Mouse (Mus musculus) hindbrain, embryonic 13.5 days (tissue): ENCODE results near the gene Slc8a3. TPM values are rescaled to one million over a fixed set of nuclear protein-coding genes. Genes with fewer than 3 reads are reported as not detected.
A peak's percentile ranks its signal among the peaks of the same experiment; 100 is the strongest.
"Not testable (repeated sequence)": the region's sequence is repeated elsewhere in the genome, so short reads cannot be mapped to it uniquely, and the experiment has no call there.

Experiments
- ATAC-seq: fragments of 200-750 bp; cut with Nextera tagmentation; 2 replicates; pipeline ENCODE4 v1.8.0; 2017; ENCODE audit warnings: moderate TSS enrichment; ENCODE audit not compliant: low FRiP score
- H3K27ac ChIP-seq: fragments of 300-500 bp; sonication (generic); 2 replicates; pipeline ENCODE4 v1.5.1; 2015; ENCODE audit warnings: inconsistent platforms, mild to moderate bottlenecking, moderate library complexity
- H3K27me3 ChIP-seq: fragments of 300-500 bp; sonication (generic); 2 replicates; pipeline ENCODE4 v1.6.1; 2015; ENCODE audit warnings: mild to moderate bottlenecking, inconsistent platforms
- H3K36me3 ChIP-seq: fragments of 300-500 bp; sonication (generic); 2 replicates; pipeline ENCODE4 v1.6.1; 2015; ENCODE audit warnings: mild to moderate bottlenecking, inconsistent platforms
- H3K4me1 ChIP-seq: fragments of 300-500 bp; sonication (generic); replicated peaks from 2 replicates; pipeline ENCODE4 v1.6.1; 2015; ENCODE audit warnings: inconsistent platforms
- H3K4me2 ChIP-seq: fragments of 300-500 bp; sonication (generic); 2 replicates; pipeline ENCODE4 v1.6.1; 2015; ENCODE audit warnings: inconsistent platforms, mild to moderate bottlenecking, moderate library complexity
- H3K4me3 ChIP-seq: fragments of 300-500 bp; sonication (generic); 2 replicates; pipeline ENCODE4 v1.5.1; 2015; ENCODE audit warnings: mild to moderate bottlenecking, inconsistent platforms
- H3K9ac ChIP-seq: fragments of 300-500 bp; sonication (generic); 2 replicates; pipeline ENCODE4 v1.6.1; 2015; ENCODE audit warnings: mild to moderate bottlenecking, inconsistent platforms
- H3K9me3 ChIP-seq: fragments of 300-500 bp; sonication (generic); 2 replicates; pipeline ENCODE4 v1.6.1; 2016; ENCODE audit warnings: inconsistent platforms
- WGBS: fragments of 180-500 bp; shearing (Covaris S2); methylation state at CpG from one replicate; pipeline ENCODE4 v1.1.7; 2015; 5-methylcytosine and 5-hydroxymethylcytosine counted together
- polyA plus RNA-seq: library from polyadenylated mRNA; unstranded; fragments of >200 nt; fragmentation: Nextera tagmentation; extraction: Ambion mirVana; gene quantifications from 2 replicates; pipeline ENCODE4 v1.2.1, GENCODE M21; 2015

Gene Slc8a3
- 4.9 and 5.2 TPM in 2 replicates for polyA plus RNA-seq

DNA sequence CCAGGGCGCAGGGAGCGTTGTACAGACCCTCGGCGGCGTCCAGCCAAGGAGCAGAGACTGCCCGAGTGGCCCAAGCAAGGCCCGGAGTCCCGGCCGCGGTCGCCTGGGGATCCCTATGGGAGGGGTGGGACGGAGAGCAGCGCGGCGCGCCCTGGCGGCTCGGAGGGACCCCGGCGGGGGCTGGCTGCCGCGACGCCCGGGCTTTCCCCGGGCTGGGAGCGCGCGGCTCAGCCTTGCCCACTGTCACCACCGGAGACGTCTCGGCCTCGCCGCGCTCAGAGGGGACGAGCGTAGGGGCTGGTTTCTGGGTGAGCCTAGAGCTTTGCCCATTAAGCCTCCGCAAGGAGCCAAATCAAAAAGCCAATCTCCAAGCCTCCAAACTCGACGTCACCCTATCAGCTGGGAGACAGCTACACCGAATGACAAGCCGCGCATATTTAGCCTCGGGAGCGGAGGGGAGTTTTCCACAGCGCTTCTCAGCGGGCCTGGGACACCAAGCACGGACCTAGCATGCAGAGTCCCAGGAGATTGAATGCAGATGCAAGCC is at the start of gene Slc8a3:
TSS of gene Slc8a3 (minus strand) at position 306 of the 547 bp plus-strand sequence.
- ATAC-seq: peak; percentile 63
- Histone ChIP-seq H3K36me3 (no peaks in the 10 kb centered on the region), H3K4me3 (peak within 1 kb of the TSS; percentile 72), H3K9me3 (no peaks in the 10 kb centered on the region), H3K27me3 (peaks cover 16% of the 10 kb centered on the region), H3K9ac (peak within 1 kb of the TSS; percentile 95), H3K4me1 (peaks cover 23% of the 10 kb centered on the region), H3K27ac (peak within 1 kb of the TSS; percentile 94), H3K4me2 (peak within 1 kb of the TSS; percentile 90)
- WGBS: under 1% methylated on average over 46 of the region's 47 CpGs

DNA sequence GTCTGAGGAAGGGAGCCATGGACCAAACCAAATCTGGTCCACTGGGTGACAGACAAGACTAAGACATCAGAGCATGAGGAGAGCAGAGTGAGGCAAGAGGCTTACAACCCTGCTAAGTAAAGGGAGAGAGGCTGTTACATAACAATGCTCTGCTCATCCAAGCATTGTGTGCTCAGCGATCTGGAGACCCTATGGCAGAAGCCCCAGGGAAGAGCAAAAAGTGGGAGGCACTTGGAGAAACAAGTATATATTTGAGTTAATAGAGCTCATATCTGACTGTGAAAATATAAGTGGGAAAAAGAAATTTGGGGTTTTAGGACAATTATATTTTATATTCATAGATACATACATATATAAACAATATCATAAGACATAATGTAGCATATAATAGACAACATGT is 46.4 kb upstream of the Slc8a3 start, which contains the start of gene Gm4787:
TSS of gene Gm4787 (minus strand) at position 101 of the 400 bp plus-strand sequence.
- not testable (repeated sequence) for H3K27me3 ChIP-seq, H3K4me1 ChIP-seq, H3K36me3 ChIP-seq, ATAC-seq, H3K9me3 ChIP-seq, H3K4me2 ChIP-seq, H3K27ac ChIP-seq, H3K9ac ChIP-seq, H3K4me3 ChIP-seq
- WGBS: 67% methylated on average over 1 of the region's 1 CpGs

DNA sequence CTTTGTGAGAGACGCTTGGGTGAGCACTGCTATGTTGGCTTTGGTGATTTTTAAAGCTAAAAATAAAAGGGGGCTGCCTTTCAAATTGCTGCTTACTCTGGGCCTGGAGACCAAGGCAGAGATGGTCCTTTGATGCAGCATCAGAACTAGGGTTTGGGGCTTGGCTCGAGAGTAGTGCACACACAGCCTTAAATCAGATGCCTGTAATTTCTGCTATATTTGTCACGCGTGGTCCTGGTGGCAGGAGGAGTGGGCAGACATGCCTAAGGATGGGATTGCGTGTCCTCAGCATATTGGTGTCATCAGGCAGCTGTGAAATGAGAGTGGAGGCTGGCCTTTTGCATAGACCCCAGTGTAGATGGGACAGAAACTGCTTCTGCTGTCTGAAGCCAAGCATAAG is 861 bp upstream of the Slc8a3 start:
- ATAC-seq: no peak
- Histone ChIP-seq H3K4me2 (peak overlapping the region; percentile 90), H3K4me1 (peaks cover 23% of the 10 kb centered on the region), H3K9ac (peak overlapping the region; percentile 95; the same call in 1 of the 2 replicates), H3K4me3 (peak overlapping the region; percentile 72), H3K9me3 (no peaks in the 10 kb centered on the region), H3K36me3 (no peaks in the 10 kb centered on the region), H3K27me3 (peaks cover 16% of the 10 kb centered on the region), H3K27ac (peak overlapping the region; percentile 94; the same call in 1 of the 2 replicates)
- 73% methylated on average over 5 of the region's 5 CpGs for WGBS

DNA sequence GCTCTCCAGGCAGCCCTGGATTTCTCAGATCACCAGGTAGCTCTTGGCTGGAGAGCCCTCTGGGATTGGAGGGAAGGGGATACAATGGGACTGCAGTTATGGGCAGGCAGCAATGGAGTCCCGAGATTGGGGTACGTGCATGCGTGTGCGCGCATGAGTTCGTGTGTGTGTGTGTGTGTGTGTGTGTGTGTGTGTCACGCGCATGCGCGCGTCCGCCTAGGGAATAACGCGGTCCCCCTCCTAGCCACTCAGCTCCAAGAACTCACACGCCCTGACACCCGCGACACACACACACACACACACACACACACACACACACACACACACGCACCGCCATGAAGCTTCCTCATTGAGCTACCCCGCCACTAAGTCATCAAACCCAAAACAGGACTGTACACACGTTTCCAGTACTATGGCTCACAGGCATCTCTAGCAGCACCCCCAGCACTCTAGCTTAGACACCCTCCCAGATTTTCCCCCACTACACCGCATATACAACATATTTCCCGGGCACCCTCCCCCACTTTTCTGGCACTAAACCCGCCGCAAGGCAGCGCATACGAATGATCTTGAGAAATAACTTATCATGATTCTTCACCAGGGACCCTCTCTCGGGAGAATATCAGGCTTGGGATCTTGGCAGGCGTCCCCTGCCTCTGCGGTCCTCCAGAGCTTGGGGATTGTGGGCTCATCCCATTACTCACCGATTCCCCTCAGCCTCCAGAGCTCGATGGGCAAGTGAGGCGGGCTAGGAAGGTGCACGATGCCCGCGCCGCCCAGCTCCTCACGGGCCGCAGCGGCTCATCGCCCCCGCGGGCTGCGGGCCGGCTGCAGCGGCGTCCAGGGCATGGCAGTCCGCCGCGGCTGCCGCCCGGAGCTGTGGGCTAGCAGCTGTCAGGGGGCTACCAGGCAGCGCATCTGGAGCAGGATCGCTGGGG is 774 bp downstream of the Slc8a3 start:
- peak; percentile 84 for ATAC-seq
- peak overlapping the region; percentile 90 for H3K4me2 ChIP-seq
- H3K9ac ChIP-seq: peak overlapping the region; percentile 95
- peaks cover 23% of the 10 kb centered on the region for H3K4me1 ChIP-seq
- H3K4me3 ChIP-seq: peak overlapping the region; percentile 72
- 1% methylated on average over 39 of the region's 54 CpGs for WGBS
- peak overlapping the region; percentile 94 for H3K27ac ChIP-seq
- H3K27me3 ChIP-seq: peaks cover 16% of the 10 kb centered on the region
- no peaks in the 10 kb centered on the region for H3K9me3 ChIP-seq
- no peaks in the 10 kb centered on the region for H3K36me3 ChIP-seq

DNA sequence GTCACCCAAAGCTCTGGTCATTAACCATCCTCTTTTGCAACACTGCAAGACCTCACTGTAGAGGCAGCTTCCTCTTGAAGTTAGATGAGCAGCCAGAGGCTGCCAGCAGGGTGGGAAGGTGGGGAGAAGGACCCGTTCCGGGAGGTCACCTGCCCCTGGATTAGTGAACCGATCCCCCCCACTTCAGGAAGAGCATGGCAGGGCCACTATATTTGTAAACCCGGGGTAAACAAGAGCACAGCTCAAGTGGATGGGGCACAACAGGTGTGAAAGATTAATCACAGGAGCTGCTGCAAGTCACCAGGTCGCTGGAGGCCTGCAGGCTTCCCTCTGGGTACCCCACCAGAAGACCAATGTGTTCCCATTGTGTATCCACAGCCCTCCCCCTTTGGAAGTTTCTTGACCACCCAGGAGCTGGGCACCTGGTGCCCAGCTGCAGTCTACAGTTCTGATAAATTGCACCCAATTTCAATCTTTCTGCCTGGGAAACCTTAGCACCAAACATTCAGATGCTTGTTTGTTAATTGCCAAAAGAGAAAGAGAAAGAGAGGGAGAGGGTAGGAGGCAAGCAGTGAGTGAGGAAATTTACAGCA is 1.8 kb downstream of the Slc8a3 start:
- Histone ChIP-seq H3K4me2 (peak overlapping the region; percentile 90), H3K27me3 (peaks cover 16% of the 10 kb centered on the region), H3K27ac (peak overlapping the region; percentile 94), H3K9me3 (no peaks in the 10 kb centered on the region), H3K9ac (peak overlapping the region; percentile 67), H3K4me1 (peaks cover 23% of the 10 kb centered on the region), H3K36me3 (no peaks in the 10 kb centered on the region), H3K4me3 (peak overlapping the region; percentile 72)
- 0 out of 2 replicates have a peak, but pooled peaks have one; percentile 3 for ATAC-seq
- 43% methylated on average over 5 of the region's 5 CpGs for WGBS

DNA sequence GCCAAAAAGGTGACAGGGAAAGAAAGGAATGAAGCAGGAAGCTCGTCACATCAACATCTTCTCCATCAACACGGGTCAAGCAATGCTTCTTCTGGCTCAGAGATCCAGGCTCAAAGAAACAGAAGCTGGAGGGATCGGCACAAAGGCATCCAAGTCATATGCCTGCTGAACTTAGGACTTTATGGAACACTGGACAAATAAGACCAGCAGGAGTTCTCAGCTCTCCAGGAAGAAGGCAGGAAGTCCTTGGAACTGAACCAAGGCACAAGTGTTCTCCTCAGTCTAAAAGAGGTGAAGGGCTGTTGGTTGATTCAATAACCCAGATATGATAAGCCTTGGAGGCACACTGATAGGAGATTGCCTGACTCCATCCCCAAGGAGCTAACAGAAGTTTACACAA is 8.0 kb downstream of the Slc8a3 start:
- ATAC-seq: no peak
- 86% methylated on average over 3 of the region's 3 CpGs for WGBS

DNA sequence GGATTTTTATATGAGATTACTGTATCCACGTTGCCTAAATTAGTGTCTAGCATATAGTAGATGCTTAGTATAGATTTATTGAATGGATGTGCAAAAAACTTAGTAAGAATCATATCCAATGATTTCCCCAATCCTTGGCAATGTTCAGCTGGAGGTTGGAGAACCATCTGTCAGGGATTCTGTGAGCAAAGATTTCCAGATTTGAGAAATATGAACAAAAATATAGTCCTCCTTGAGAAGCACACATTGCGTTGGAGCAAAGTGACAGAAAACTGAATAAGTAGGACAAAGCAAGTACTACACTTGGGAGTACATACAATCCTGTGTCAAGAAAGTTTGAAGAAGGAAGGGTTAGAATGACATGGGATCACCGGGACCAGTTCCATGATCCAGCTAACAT is 8.9 kb downstream of the Slc8a3 start:
- Histone ChIP-seq H3K36me3 (no peaks in the 10 kb centered on the region), H3K27me3 (no peaks in the 10 kb centered on the region), H3K4me1 (peaks cover 8% of the 10 kb centered on the region), H3K4me3 (no peak overlapping the region), H3K9me3 (no peaks in the 10 kb centered on the region), H3K27ac (no peak overlapping the region), H3K9ac (no peak overlapping the region), H3K4me2 (no peak overlapping the region)
- 90% methylated on average over 3 of the region's 3 CpGs for WGBS
- no peak for ATAC-seq

More for the DNA sequence above, 8.0 kb downstream of the Slc8a3 start:
- Histone ChIP-seq H3K4me1 (peaks cover 8% of the 10 kb centered on the region), H3K27me3 (no peaks in the 10 kb centered on the region), H3K9ac (no peak overlapping the region), H3K36me3 (no peaks in the 10 kb centered on the region), H3K9me3 (no peaks in the 10 kb centered on the region), H3K4me3 (no peak overlapping the region), H3K27ac (no peak overlapping the region), H3K4me2 (no peak overlapping the region)

DNA sequence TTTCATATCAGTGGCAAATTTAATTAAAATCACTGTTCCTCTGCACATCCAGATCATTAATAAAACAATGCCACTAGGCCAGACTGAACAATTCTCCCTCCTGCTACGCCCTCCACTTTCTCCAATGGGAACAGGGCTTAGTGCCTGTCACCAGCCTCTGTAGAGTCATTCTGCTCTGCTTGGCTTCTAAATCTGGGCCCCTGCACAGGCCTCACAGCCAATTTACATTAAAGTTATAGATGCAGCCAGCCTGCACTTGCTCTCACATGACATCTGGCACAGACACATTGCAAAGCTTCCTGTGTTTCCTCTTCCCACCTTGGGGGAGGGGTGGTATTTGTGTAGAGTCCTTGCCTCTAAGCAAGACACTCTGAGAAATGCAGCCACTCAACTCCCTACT is 12.0 kb downstream of the Slc8a3 start:
- WGBS: 56% methylated on average over 1 of the region's 1 CpGs
- Histone ChIP-seq H3K4me2 (no peak overlapping the region), H3K27ac (peak overlapping the region; percentile 35; the same call in 1 of the 2 replicates), H3K36me3 (no peaks in the 10 kb centered on the region), H3K9me3 (no peaks in the 10 kb centered on the region), H3K4me1 (peaks cover 11% of the 10 kb centered on the region), H3K27me3 (no peaks in the 10 kb centered on the region), H3K9ac (no peak overlapping the region), H3K4me3 (no peak overlapping the region)
- no peak for ATAC-seq

DNA sequence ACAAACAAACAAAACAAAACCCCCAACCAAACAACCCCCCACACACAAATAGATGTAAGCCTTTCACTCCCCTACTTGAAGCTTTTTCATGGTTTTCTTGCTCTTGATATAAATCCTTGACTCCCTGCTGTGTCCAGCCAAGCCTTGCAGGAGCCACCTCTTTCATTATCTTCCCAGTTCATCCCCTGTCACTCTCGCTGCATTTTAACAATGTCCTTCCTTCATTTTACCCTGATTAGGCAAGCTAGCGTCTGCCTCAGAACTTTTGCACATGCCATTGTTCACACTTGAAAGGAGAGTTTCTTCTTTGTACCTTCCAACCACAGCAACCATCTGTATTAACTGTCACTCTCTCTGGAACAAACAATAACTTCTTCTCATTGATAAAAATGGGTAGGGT is 15.2 kb downstream of the Slc8a3 start:
- H3K27ac ChIP-seq: no peak overlapping the region
- ATAC-seq: no peak
- no peaks in the 10 kb centered on the region; the same call in 1 of the 2 replicates for H3K9me3 ChIP-seq
- peaks cover 11% of the 10 kb centered on the region for H3K4me1 ChIP-seq
- WGBS: 11% methylated on average over 2 of the region's 2 CpGs
- H3K9ac ChIP-seq: no peak overlapping the region
- H3K27me3 ChIP-seq: no peaks in the 10 kb centered on the region
- H3K36me3 ChIP-seq: peaks cover 22% of the 10 kb centered on the region
- H3K4me3 ChIP-seq: no peak overlapping the region
- no peak overlapping the region for H3K4me2 ChIP-seq

DNA sequence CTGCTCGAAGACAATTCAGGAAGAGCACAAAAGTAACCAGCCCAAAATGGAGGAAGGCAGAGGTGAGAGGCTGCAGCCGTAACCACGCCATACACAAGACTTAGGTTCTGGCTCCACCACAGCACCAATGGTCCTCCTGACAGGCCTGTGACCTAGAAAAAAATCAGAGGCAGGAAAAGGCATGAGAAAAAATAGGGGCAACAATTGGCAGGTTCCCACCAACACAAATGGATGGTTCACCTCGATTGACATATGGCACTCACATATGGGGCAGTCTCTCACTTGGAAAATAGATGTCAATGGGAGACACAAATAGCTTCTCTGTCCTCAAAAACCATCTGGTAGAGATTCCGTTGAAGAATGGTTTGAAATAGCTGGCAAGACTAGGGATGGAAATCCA is 17.0 kb downstream of the Slc8a3 start:
- 89% methylated on average over 5 of the region's 5 CpGs for WGBS
- Histone ChIP-seq H3K9me3 (no peaks in the 10 kb centered on the region; the same call in 1 of the 2 replicates), H3K9ac (no peak overlapping the region), H3K4me2 (no peak overlapping the region), H3K4me1 (peaks cover 6% of the 10 kb centered on the region), H3K36me3 (peaks cover 22% of the 10 kb centered on the region), H3K27ac (no peak overlapping the region), H3K27me3 (no peaks in the 10 kb centered on the region), H3K4me3 (no peak overlapping the region)
- ATAC-seq: no peak

DNA sequence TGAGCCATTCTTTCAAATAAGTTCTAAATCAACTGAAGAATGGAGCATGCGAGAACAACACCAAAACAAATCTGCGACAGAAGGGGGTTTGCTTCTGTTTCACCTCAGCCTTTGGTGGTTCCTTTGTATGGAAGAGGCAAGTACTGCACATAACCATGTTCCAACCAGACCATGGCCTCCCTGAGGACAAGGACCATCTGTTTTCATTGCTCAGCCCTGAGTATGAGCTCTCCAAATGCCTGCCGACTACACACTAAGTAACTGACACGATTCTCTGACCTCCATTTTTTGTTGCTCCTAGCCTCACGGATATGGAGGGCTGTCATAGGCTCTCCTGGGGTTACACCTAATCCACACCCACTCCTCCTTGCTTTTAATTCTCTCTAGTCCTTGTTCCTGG is 29.4 kb downstream of the Slc8a3 start:
- Histone ChIP-seq H3K27ac (no peak overlapping the region), H3K9me3 (no peaks in the 10 kb centered on the region), H3K4me3 (no peak overlapping the region), H3K36me3 (no peaks in the 10 kb centered on the region), H3K4me1 (no peaks in the 10 kb centered on the region), H3K9ac (no peak overlapping the region), H3K4me2 (no peak overlapping the region), H3K27me3 (no peaks in the 10 kb centered on the region)
- 83% methylated on average over 5 of the region's 5 CpGs for WGBS
- ATAC-seq: no peak

DNA sequence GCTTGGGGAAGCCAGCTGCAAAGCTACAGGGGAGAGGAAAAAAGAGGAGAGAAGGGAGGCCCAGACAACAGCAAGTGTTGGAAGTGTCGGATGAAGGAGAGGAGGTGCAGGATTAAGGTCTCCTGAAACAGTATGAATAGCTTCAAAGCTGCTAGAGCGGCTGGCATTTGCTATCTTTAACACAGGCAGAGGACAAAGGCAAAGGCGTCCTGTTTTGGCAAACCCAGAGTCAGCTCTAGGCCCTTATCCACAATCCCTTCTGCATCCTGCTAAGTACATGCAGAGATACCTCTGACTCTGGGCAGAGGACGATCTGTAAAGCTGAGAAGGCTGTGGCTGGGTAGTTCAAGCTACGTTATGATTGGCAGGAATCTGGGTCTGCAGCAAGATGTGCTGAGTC is 38.4 kb downstream of the Slc8a3 start:
- H3K27me3 ChIP-seq: no peaks in the 10 kb centered on the region
- H3K27ac ChIP-seq: no peak overlapping the region
- no peak overlapping the region for H3K4me3 ChIP-seq
- no peaks in the 10 kb centered on the region for H3K36me3 ChIP-seq
- no peaks in the 10 kb centered on the region for H3K4me1 ChIP-seq
- no peaks in the 10 kb centered on the region for H3K9me3 ChIP-seq
- no peak overlapping the region for H3K9ac ChIP-seq
- 49% methylated on average over 5 of the region's 5 CpGs for WGBS
- no peak overlapping the region for H3K4me2 ChIP-seq
- no peak for ATAC-seq
